Mouse (Mus musculus) liver, embryonic 16.5 days (tissue): ENCODE data around the gene Kat2b. TPM values are rescaled to one million over a fixed set of nuclear protein-coding genes. Genes with fewer than 3 reads are reported as not detected.

ENCODE experiments used
- ATAC-seq: fragments of 200-750 bp; cut with Nextera tagmentation; 2 replicates; pipeline ENCODE4 v1.8.0; 2017; ENCODE audit warnings: low read depth, mild to moderate bottlenecking, moderate number of reproducible peaks, moderate library complexity
- H3K27ac ChIP-seq: fragments of 300-500 bp; sonication (generic); 2 replicates; pipeline ENCODE4 v1.5.1; 2014; ENCODE audit warnings: mild to moderate bottlenecking, low read length
- H3K27me3 ChIP-seq: fragments of 300-500 bp; sonication (generic); 2 replicates; pipeline ENCODE4 v1.6.1; 2014; ENCODE audit warnings: low read depth, low read length, mixed read lengths; ENCODE audit not compliant: control insufficient read depth, insufficient read depth
- H3K36me3 ChIP-seq: fragments of 300-500 bp; sonication (generic); 2 replicates; pipeline ENCODE4 v1.6.1; 2014; ENCODE audit warnings: mild to moderate bottlenecking; ENCODE audit not compliant: control insufficient read depth, insufficient read depth
- H3K4me1 ChIP-seq: fragments of 300-500 bp; sonication (generic); 2 replicates; pipeline ENCODE4 v1.6.1; 2014; ENCODE audit warnings: low read depth, low read length, mixed read lengths; ENCODE audit not compliant: control insufficient read depth
- H3K4me2 ChIP-seq: fragments of 300-500 bp; sonication (generic); 2 replicates; pipeline ENCODE4 v1.6.1; 2014; ENCODE audit warnings: low read depth, low read length, mixed read lengths
- H3K4me3 ChIP-seq: fragments of 300-500 bp; sonication (generic); 2 replicates; pipeline ENCODE4 v1.5.1; 2014; ENCODE audit warnings: low read depth, mild to moderate bottlenecking, low read length
- H3K9ac ChIP-seq: fragments of 300-500 bp; sonication (generic); 2 replicates; pipeline ENCODE4 v1.6.1; 2014; ENCODE audit warnings: low read depth, low read length
- H3K9me3 ChIP-seq: fragments of 300-500 bp; sonication (generic); replicated peaks from 2 replicates; pipeline ENCODE4 v1.6.1; 2016; ENCODE audit warnings: low read length; ENCODE audit not compliant: control insufficient read depth
- WGBS: fragments of 180-500 bp; shearing (Covaris S2); extraction: QIAGEN DNeasy Blood & Tissue Kit; methylation state at CpG from one replicate; pipeline ENCODE4 v1.1.7; 2014; ENCODE audit not compliant: insufficient replicate concordance; 5-methylcytosine and 5-hydroxymethylcytosine counted together
- polyA plus RNA-seq: library from polyadenylated mRNA; unstranded; fragments of >200 nt; fragmentation: Nextera tagmentation; extraction: Ambion mirVana; gene quantifications from 2 replicates; pipeline ENCODE4 v1.2.1, GENCODE M21; 2015

Gene Kat2b
- polyA plus RNA-seq, 1 experiment from 2014 or later: 5.2 TPM

DNA sequence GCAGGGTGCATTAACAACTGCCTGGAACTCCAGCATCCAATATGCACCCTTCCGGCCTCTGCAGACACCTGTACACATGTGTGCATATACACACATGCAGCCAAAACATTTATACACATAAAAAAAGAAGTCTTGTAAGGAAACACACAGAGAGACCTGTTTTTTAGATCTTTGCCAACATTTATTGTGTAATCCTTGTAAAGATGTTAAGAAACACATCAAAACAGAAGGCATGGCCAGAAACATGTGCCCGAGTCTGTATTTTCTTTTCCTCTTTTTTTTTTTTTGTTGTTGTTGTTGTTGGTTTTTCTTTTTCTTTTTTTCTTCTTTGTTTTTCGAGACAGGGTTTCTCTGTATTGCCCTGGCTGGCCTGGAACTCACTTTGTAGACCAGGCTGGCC is 59.5 kb downstream of the Kat2b start:
- Histone ChIP-seq H3K4me1 (peaks cover 12% of the 10 kb centered on the region), H3K36me3 (peaks cover 5% of the 10 kb centered on the region; the same call in 1 of the 2 replicates), H3K9me3 (no peaks in the 10 kb centered on the region), H3K9ac (no peak overlapping the region), H3K27me3 (no peaks in the 10 kb centered on the region), H3K4me2 (no peak overlapping the region), H3K27ac (no peak overlapping the region), H3K4me3 (no peak overlapping the region)
- 77% methylated on average over 3 of the region's 3 CpGs for WGBS
- ATAC-seq: no peak

DNA sequence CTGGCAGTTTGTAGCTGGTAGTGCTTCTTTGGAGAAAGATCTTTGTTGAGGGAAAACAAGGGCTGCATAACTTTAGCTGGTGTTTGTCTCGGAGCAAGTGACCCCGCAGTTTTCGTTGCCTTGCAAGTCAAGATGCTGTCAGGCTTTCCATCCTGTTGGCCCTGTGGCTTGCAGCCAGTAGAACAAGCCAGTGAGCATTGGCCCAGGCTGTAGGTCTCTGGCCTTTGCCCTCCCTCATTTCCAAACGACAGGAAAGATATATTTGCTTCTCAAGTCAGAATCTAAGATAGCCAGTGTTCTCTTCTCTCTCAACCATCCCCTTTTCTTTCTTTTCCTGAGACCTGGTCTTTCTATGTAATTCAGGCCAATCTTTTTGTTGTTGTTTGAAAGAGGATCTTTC is 60.8 kb downstream of the Kat2b start:
- WGBS: 77% methylated on average over 4 of the region's 4 CpGs
- no peak overlapping the region for H3K9ac ChIP-seq
- peak overlapping the region; percentile 50; the same call in 1 of the 2 replicates for H3K27ac ChIP-seq
- peak; percentile 30; the same call in 1 of the 2 replicates for ATAC-seq
- H3K9me3 ChIP-seq: no peaks in the 10 kb centered on the region
- H3K4me2 ChIP-seq: no peak overlapping the region
- no peaks in the 10 kb centered on the region for H3K27me3 ChIP-seq
- H3K36me3 ChIP-seq: peaks cover 10% of the 10 kb centered on the region
- H3K4me1 ChIP-seq: peaks cover 4% of the 10 kb centered on the region
- no peak overlapping the region for H3K4me3 ChIP-seq

DNA sequence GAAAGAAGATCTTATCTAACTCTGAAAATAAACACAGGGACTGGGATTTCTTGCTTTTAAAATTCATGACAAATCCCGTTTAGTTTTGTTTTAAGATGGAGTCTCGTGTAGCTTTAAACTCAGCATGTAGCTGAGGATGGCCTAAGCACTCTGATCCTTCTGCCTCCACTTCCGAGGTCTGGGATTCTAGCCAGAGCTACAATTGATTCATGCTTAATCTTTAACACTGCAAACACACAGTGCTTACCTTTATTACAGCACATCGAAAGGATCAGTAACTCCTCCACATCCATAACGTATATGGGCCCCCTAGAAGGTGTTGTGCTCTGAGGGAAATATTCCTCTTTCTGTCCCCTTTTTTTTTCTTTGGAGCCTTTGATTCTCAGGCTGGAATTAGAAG is 61.5 kb downstream of the Kat2b start:
- peaks cover 3% of the 10 kb centered on the region; the same call in 1 of the 2 replicates for H3K4me1 ChIP-seq
- H3K9me3 ChIP-seq: no peaks in the 10 kb centered on the region
- no peak overlapping the region for H3K4me3 ChIP-seq
- H3K27me3 ChIP-seq: no peaks in the 10 kb centered on the region
- H3K27ac ChIP-seq: peak overlapping the region; percentile 72
- peaks cover 14% of the 10 kb centered on the region for H3K36me3 ChIP-seq
- ATAC-seq: peak; percentile 87
- WGBS: 60% methylated on average over 5 of the region's 5 CpGs
- no peak overlapping the region for H3K4me2 ChIP-seq
- no peak overlapping the region for H3K9ac ChIP-seq

DNA sequence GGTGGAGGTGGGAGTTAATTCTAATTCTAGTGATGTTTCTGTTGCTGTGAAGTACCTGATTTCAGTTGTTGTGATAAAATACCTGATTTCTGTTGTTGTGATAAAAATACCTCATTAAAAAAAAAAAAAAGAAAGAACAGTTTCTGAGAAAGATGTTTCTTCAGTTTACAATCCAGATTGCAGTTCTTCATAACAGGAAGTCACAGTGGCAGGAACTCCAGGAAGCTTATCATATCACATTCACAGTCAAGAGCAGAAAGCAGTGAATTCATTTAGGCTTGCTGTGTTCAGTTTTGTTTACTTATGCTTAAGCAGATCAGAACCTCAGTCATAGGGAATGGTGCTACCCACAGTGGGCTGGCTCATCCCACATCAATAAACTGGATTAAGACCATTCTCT is 64.7 kb downstream of the Kat2b start:
- Histone ChIP-seq H3K9ac (no peak overlapping the region), H3K4me2 (no peak overlapping the region), H3K27ac (no peak overlapping the region), H3K27me3 (no peaks in the 10 kb centered on the region), H3K36me3 (peaks cover 15% of the 10 kb centered on the region), H3K4me1 (peaks cover 3% of the 10 kb centered on the region; the same call in 1 of the 2 replicates), H3K4me3 (no peak overlapping the region), H3K9me3 (no peaks in the 10 kb centered on the region)
- no peak for ATAC-seq

DNA sequence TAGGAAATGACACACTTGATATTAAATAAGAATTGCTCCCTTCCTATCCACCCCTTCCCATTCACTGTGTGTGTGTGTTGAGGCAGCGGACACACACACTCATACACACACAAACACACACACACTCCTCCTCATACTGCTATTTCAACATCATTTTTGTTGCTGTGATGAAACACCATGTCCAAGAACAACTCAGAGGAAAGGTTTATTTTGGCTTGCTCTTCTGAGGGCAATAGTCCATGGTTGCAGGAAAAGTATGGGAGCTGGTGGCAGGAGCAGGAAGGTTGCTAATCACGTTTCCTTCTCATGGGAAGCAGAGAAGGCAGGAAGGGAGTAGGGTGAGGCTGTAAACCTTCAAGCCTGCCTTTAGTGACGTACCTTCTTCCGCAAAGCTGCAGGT is 76.7 kb downstream of the Kat2b start:
- peaks cover 29% of the 10 kb centered on the region for H3K36me3 ChIP-seq
- peak; percentile 89 for ATAC-seq

DNA sequence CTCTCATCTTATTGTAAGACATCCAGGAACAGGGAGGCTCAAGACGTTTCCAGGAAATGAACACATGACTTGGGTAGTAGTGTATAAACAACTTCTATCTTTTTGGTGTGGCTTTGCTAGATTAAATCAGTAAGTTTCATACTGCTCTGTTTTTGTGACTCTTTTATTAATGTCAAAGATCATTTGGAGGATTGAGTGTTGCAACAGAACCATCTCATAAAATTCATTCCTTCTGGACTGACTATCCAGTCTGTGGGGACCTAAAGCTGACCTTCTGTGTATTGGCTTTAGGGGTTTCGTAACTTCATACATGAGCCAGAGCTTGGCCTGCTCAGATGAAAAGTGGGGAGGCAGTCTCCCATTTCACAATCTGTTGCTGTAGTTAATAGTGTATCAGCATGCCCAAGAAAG is 83.6 kb downstream of the Kat2b start:
- H3K4me1 ChIP-seq: no peaks in the 10 kb centered on the region; the same call in 1 of the 2 replicates
- no peaks in the 10 kb centered on the region for H3K27me3 ChIP-seq
- peaks cover 28% of the 10 kb centered on the region for H3K36me3 ChIP-seq
- ATAC-seq: peak; percentile 90
- no peaks in the 10 kb centered on the region for H3K9me3 ChIP-seq
- peak overlapping the region; percentile 52 for H3K27ac ChIP-seq
- H3K4me2 ChIP-seq: no peak overlapping the region
- no peak overlapping the region for H3K4me3 ChIP-seq
- no peak overlapping the region for H3K9ac ChIP-seq
- WGBS: 56% methylated on average over 2 of the region's 2 CpGs

More for the DNA sequence above, 76.7 kb downstream of the Kat2b start:
- Histone ChIP-seq H3K27me3 (no peaks in the 10 kb centered on the region), H3K9me3 (no peaks in the 10 kb centered on the region), H3K4me2 (no peak overlapping the region), H3K4me1 (no peaks in the 10 kb centered on the region), H3K9ac (no peak overlapping the region), H3K4me3 (no peak overlapping the region), H3K27ac (peak overlapping the region; percentile 70)
- WGBS: 72% methylated on average over 4 of the region's 4 CpGs

DNA sequence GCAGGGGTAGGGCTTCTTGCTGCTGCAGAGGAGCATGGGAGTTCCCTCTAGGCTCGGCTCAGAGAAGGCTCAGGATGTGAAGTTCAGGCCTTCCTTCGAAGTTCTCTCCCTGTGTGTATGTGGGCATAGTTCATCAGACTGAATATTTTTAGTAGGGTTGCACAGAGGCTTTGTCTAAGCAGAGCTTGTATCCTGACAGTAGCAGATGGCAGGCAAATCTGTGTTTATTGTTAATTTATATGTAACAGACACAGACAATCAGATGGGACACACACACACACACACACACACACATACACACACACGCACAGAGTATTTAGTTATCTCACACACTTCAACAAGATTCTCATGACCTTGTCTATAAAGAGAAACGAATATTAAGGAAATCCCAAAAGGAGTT is 87.9 kb downstream of the Kat2b start:
- ATAC-seq: no peak
- no peaks in the 10 kb centered on the region; the same call in 1 of the 2 replicates for H3K4me1 ChIP-seq
- H3K9me3 ChIP-seq: no peaks in the 10 kb centered on the region
- peaks cover 19% of the 10 kb centered on the region for H3K36me3 ChIP-seq
- no peak overlapping the region for H3K4me3 ChIP-seq
- no peaks in the 10 kb centered on the region for H3K27me3 ChIP-seq
- no peak overlapping the region for H3K27ac ChIP-seq
- no peak overlapping the region for H3K9ac ChIP-seq
- 75% methylated on average over 4 of the region's 4 CpGs for WGBS
- H3K4me2 ChIP-seq: no peak overlapping the region

DNA sequence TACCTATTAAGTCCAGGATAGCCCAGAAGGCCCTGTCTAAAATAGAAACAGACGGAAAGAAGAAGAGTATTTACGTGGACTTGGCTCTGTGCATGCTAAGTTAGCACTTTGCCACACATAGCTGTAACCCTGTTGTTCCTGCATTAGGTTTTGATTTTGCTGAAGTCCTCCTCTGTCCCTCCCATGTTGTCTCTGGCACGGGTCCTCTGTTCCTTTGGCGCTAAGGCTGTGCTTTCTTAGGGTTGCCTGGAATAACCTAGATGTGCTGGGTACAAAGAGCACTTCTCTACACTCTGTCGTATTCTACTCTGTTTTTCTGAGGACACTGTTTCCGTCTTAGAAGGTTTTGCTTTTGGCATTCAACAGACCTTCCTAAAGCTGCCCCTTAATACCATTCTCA is 88.4 kb downstream of the Kat2b start:
- no peaks in the 10 kb centered on the region; the same call in 1 of the 2 replicates for H3K4me1 ChIP-seq
- no peak overlapping the region for H3K27ac ChIP-seq
- H3K4me3 ChIP-seq: no peak overlapping the region
- no peak for ATAC-seq
- H3K27me3 ChIP-seq: no peaks in the 10 kb centered on the region
- H3K4me2 ChIP-seq: no peak overlapping the region
- 77% methylated on average over 6 of the region's 6 CpGs for WGBS
- no peak overlapping the region for H3K9ac ChIP-seq
- peaks cover 19% of the 10 kb centered on the region for H3K36me3 ChIP-seq
- no peaks in the 10 kb centered on the region for H3K9me3 ChIP-seq

DNA sequence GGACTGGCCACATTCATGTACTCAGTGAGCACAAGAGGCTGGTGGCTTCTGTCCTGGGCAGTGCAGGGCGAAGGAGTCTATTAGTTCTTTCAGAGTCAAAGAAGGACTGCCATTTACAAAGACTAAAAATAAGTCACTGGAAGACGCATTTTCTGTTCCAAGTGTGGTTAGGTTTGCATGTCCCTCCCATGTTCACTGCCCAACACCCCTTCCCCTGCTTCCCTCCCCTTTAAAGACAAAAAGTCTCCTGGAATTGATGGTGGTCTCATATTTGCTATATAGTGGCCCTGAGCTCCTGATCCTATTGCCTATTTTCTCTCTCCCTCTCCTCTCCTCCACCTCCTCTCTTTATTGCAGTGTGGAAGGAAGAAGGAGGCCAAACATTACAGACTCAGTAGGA is 89.3 kb downstream of the Kat2b start:
- H3K4me3 ChIP-seq: no peak overlapping the region
- no peak for ATAC-seq
- no peak overlapping the region for H3K9ac ChIP-seq
- H3K27me3 ChIP-seq: no peaks in the 10 kb centered on the region
- WGBS: 81% methylated on average over 2 of the region's 2 CpGs
- peaks cover 19% of the 10 kb centered on the region for H3K36me3 ChIP-seq
- no peaks in the 10 kb centered on the region; the same call in 1 of the 2 replicates for H3K4me1 ChIP-seq
- H3K27ac ChIP-seq: no peak overlapping the region
- H3K4me2 ChIP-seq: no peak overlapping the region
- H3K9me3 ChIP-seq: no peaks in the 10 kb centered on the region
